Mouse (Mus musculus) stomach, embryonic 16.5 days (tissue): ENCODE measurements at regions not wholly inside any gene's neighbourhood (a gene's known extent, or its start where the extent isn't known, plus 50 kb on each side); places are given as distances from the start of the nearest gene placed in this dataset.

Source experiments
- ATAC-seq: fragments of 200-750 bp; cut with Nextera tagmentation; 2 replicates; pipeline ENCODE4 v1.8.0; 2017; ENCODE audit warnings: moderate number of reproducible peaks, moderate TSS enrichment; ENCODE audit not compliant: insufficient read depth, low FRiP score
- H3K27ac ChIP-seq: fragments of 300-500 bp; sonication (generic); 2 replicates; pipeline ENCODE4 v1.5.1; 2014; ENCODE audit warnings: low read length
- H3K27me3 ChIP-seq: fragments of 300-500 bp; sonication (generic); 2 replicates; pipeline ENCODE4 v1.6.1; 2014; ENCODE audit warnings: low read length, control low read depth, mixed read lengths; ENCODE audit not compliant: control insufficient read depth, insufficient read depth
- H3K36me3 ChIP-seq: fragments of 300-500 bp; sonication (generic); 2 replicates; pipeline ENCODE4 v1.6.1; 2014; ENCODE audit warnings: low read length; ENCODE audit not compliant: control insufficient read depth, insufficient read depth
- H3K4me1 ChIP-seq: fragments of 300-500 bp; sonication (generic); 2 replicates; pipeline ENCODE4 v1.6.1; 2014; ENCODE audit warnings: low read length, control low read depth, mixed read lengths; ENCODE audit not compliant: control insufficient read depth, insufficient read depth
- H3K4me2 ChIP-seq: fragments of 300-500 bp; sonication (generic); 2 replicates; pipeline ENCODE4 v1.6.1; 2014; ENCODE audit warnings: low read depth, low read length, mixed read lengths
- H3K4me3 ChIP-seq: fragments of 300-500 bp; sonication (generic); replicated peaks from 2 replicates; pipeline ENCODE4 v1.5.1; 2014; ENCODE audit warnings: mild to moderate bottlenecking, low read length
- H3K9ac ChIP-seq: fragments of 300-500 bp; sonication (generic); 2 replicates; pipeline ENCODE4 v1.6.1; 2014; ENCODE audit warnings: low read length
- H3K9me3 ChIP-seq: fragments of 300-500 bp; sonication (generic); replicated peaks from 2 replicates; pipeline ENCODE4 v1.6.1; 2016; ENCODE audit warnings: low read length, control low read depth; ENCODE audit not compliant: control insufficient read depth
- WGBS: fragments of 180-500 bp; shearing (Covaris S2); extraction: QIAGEN DNeasy Blood & Tissue Kit; methylation state at CpG from one replicate; pipeline ENCODE4 v1.1.7; 2014; 5-methylcytosine and 5-hydroxymethylcytosine counted together

DNA sequence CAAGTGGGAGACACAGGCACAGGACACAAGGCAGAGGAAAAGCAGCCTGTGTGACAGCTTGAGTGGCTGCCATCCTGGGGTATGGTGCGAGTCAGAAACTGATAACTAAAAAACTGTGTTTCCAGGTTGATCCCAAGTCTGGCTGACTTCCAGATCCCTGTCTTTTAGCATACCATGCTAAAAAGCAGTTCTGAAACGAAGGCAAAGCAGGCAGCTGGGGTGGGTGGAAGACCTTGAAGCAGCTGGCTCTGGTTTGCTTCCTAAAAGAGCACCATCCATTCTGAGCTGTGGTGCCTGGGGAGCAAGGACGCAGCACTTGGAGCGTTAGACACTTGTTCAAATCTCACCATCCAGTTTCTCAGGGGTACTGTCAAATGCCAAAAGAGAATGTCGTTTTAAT lies 192.5 kb upstream of the Dusp10 start:
- WGBS: 51% methylated on average over 5 of the region's 5 CpGs
- Histone ChIP-seq H3K4me3 (no peak overlapping the region), H3K9me3 (no peaks in the 10 kb centered on the region), H3K27ac (no peak overlapping the region), H3K27me3 (no peaks in the 10 kb centered on the region), H3K4me1 (no peaks in the 10 kb centered on the region), H3K4me2 (no peak overlapping the region), H3K36me3 (no peaks in the 10 kb centered on the region), H3K9ac (no peak overlapping the region)
- no peak for ATAC-seq

DNA sequence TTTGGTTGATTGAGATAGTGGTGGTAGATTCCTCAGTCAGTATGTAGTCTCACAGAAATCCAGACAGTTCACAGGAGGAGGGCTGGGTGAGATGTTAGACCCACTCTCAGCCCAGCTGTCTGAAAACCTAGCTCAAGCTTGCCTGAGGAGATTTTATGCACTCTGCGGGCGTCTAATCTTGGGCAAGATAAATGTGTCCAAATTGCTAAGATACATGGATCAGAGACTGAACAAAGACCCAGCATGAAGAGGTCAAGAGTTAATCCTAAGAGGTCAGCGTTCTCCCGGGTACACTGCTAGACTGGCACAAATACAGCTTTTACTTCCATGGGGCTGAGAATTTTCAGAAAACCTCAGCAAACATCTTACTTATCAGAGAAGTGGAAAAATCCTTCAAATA lies 186.8 kb upstream of the Dusp10 start:
- H3K9me3 ChIP-seq: no peaks in the 10 kb centered on the region
- no peaks in the 10 kb centered on the region for H3K36me3 ChIP-seq
- H3K27me3 ChIP-seq: no peaks in the 10 kb centered on the region
- H3K4me3 ChIP-seq: no peak overlapping the region
- H3K4me1 ChIP-seq: no peaks in the 10 kb centered on the region
- H3K4me2 ChIP-seq: no peak overlapping the region
- WGBS: 26% methylated on average over 4 of the region's 4 CpGs
- no peak for ATAC-seq
- no peak overlapping the region for H3K9ac ChIP-seq
- no peak overlapping the region for H3K27ac ChIP-seq

DNA sequence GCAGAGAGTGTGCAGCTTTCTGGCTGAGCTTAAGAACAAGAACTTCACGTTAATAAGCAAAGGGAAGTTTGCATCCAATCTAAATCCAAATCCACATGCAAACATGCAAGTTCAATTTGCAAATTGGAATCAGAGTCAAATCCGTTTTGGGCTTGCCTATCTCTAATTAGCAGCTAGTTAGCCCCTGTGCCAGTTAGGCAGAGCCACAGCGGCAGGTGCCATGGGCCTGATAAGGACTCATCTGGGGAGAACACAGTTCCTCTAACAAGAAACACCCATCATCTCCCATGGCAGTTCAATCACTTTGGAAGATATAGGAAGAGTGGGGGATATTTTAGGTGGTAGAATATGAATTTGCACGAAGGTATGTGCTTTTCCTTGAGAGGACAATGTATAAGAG lies 168.0 kb upstream of the Dusp10 start:
- ATAC-seq: no peak
- Histone ChIP-seq H3K27me3 (no peaks in the 10 kb centered on the region), H3K4me3 (no peak overlapping the region), H3K4me2 (no peak overlapping the region), H3K9ac (no peak overlapping the region), H3K27ac (no peak overlapping the region), H3K9me3 (no peaks in the 10 kb centered on the region), H3K4me1 (no peaks in the 10 kb centered on the region), H3K36me3 (no peaks in the 10 kb centered on the region)
- 68% methylated on average over 4 of the region's 4 CpGs for WGBS

DNA sequence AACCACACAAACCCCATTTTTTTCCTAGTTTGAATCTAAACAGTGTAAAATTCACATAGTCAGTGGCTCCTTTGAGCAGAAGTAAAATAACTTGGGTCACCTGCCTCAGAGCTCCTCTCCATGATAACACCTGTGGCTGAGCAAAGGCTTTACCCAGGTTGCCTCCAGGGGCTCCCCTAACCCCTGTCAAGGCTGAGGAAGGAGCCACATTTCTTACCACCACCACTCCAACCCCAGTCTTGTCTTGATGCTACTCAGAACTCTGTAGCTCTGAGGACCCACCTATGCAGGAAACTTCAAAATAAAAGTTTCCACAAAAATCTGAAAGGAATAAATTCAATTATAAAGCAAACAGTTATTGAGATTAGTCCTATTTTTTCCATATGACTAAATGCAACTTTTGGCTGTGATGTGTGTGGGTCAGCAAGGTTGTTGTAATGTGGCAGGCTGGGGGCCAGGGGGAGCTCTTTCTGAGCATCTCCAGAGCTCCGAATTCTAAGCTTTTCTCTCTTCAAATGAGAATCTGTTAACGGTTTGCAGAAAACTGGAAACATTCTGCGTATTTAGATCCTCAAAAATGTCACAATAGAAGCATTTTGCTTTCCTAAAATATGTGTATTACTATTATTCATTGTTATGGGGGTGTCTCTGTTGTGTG lies 159.0 kb upstream of the Dusp10 start:
- Histone ChIP-seq H3K9ac (no peak overlapping the region), H3K4me3 (no peak overlapping the region), H3K27me3 (no peaks in the 10 kb centered on the region), H3K27ac (no peak overlapping the region), H3K4me1 (no peaks in the 10 kb centered on the region), H3K4me2 (no peak overlapping the region), H3K9me3 (no peaks in the 10 kb centered on the region), H3K36me3 (no peaks in the 10 kb centered on the region)
- 72% methylated on average over 3 of the region's 3 CpGs for WGBS
- no peak for ATAC-seq

DNA sequence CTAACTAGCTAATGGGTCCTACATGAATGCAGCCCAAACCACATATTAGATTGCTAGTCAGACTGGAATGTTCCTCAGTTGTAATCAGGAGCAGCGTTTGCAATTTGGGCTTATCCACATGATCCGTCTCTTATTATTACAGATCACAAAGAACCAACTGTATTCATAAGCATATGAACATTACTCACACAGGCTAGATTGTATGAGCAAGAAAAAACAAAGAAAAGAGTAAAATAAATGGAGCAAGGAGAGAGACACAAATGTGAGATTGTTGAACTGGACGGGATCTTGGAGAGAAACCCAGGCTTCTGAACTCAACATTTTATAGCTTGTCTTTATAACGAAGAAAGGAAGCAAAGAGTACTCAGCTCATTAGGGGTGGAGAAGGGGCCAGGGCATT lies 148.0 kb upstream of the Dusp10 start:
- H3K4me2 ChIP-seq: no peak overlapping the region
- WGBS: 64% methylated on average over 4 of the region's 4 CpGs
- H3K36me3 ChIP-seq: no peaks in the 10 kb centered on the region
- H3K4me3 ChIP-seq: no peak overlapping the region
- ATAC-seq: no peak
- no peak overlapping the region for H3K27ac ChIP-seq
- no peaks in the 10 kb centered on the region for H3K4me1 ChIP-seq
- H3K9ac ChIP-seq: no peak overlapping the region
- no peaks in the 10 kb centered on the region for H3K27me3 ChIP-seq
- H3K9me3 ChIP-seq: no peaks in the 10 kb centered on the region

DNA sequence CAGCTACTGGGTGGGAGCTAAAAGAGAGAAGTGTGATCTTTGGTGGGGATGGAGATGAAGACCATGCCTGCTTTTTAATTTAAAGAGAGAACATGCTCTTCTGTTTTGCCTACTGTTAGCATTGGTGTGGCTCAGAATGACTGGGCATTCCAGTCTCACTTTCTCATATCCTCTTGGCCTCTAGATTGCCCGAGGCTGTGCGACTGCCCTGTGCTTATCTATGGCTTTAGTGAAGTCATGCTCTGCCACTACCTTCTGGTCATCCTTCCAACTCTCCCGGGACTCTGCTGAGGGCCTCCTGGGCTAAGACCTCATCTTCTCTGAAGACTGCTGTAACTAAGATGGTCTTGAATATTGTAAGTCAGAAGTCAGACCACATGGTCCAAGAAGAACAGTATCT lies 147.5 kb upstream of the Dusp10 start:
- ATAC-seq: no peak
- Histone ChIP-seq H3K9me3 (no peaks in the 10 kb centered on the region), H3K27me3 (no peaks in the 10 kb centered on the region), H3K36me3 (no peaks in the 10 kb centered on the region), H3K4me3 (no peak overlapping the region), H3K9ac (no peak overlapping the region), H3K4me1 (no peaks in the 10 kb centered on the region), H3K27ac (no peak overlapping the region), H3K4me2 (no peak overlapping the region)
- WGBS: 90% methylated on average over 3 of the region's 3 CpGs

DNA sequence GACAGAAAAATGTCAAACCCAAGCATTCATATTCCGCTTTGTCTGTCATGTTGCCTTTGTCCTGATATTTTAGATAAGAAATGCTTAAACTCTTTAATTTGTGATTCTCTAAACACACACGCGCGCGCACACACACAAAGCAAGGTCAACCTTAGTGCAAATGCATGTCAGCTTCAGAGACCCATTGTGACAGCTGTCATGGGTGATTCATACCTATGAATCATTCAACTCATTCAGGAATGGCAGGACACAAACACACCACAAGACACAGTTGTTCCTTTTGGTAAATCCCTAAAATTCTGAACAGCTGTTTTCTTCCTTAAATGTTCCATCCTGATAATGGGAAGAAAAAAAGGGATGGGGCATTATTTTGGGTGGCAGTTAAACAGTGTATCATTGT lies 144.1 kb upstream of the Dusp10 start:
- ATAC-seq: no peak
- H3K27ac ChIP-seq: no peak overlapping the region
- 87% methylated on average over 5 of the region's 5 CpGs for WGBS
- H3K9me3 ChIP-seq: no peaks in the 10 kb centered on the region
- H3K4me1 ChIP-seq: no peaks in the 10 kb centered on the region
- H3K36me3 ChIP-seq: no peaks in the 10 kb centered on the region
- no peaks in the 10 kb centered on the region for H3K27me3 ChIP-seq
- no peak overlapping the region for H3K9ac ChIP-seq
- H3K4me3 ChIP-seq: no peak overlapping the region
- H3K4me2 ChIP-seq: no peak overlapping the region

DNA sequence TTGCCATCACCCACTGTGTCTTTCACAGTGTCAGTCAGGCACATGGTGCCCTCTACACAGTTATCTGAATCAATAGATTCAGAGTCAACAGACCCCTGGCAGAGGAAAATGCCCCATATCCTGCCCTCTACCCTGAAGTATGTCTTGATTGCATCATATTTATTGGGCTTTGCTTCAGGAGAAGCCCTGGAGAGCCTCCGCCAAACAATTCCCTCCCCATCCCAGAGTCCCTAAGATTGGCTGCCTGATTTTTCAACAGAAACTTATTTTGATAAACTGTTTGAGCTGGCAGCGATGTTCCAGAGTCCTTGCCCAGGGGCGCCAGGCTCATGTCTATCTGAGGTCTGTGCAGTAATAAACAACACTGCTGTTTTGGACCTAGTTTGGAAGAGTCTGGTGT lies 117.2 kb upstream of the Dusp10 start:
- H3K9ac ChIP-seq: no peak overlapping the region
- ATAC-seq: no peak
- no peak overlapping the region for H3K4me2 ChIP-seq
- no peak overlapping the region for H3K4me3 ChIP-seq
- no peaks in the 10 kb centered on the region for H3K27me3 ChIP-seq
- no peaks in the 10 kb centered on the region for H3K9me3 ChIP-seq
- WGBS: 92% methylated on average over 3 of the region's 3 CpGs
- no peaks in the 10 kb centered on the region for H3K4me1 ChIP-seq
- no peaks in the 10 kb centered on the region for H3K36me3 ChIP-seq
- H3K27ac ChIP-seq: no peak overlapping the region

DNA sequence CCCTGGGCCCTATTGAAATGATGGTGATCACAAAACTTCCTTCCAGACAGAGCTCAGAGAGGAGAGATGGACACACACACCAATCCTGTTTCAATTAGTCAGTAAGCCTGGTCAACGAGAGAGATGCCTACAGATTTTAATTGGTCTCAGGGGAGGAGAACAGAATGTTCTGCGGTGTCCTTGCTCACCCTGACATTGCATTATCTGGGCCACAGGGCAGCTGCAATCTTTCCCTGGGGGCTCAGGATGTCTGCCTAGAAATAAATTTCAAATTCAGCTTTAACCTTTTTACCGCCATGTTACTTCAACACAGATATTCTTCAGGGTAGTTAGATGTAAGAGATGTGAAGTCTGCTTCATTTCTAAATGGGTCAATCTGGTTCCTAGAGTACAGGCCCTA lies 115.0 kb upstream of the Dusp10 start:
- no peaks in the 10 kb centered on the region for H3K4me1 ChIP-seq
- no peaks in the 10 kb centered on the region for H3K27me3 ChIP-seq
- 78% methylated on average over 3 of the region's 3 CpGs for WGBS
- no peak for ATAC-seq
- no peak overlapping the region for H3K9ac ChIP-seq
- H3K9me3 ChIP-seq: no peaks in the 10 kb centered on the region
- H3K4me2 ChIP-seq: no peak overlapping the region
- H3K4me3 ChIP-seq: no peak overlapping the region
- no peak overlapping the region for H3K27ac ChIP-seq
- no peaks in the 10 kb centered on the region for H3K36me3 ChIP-seq

DNA sequence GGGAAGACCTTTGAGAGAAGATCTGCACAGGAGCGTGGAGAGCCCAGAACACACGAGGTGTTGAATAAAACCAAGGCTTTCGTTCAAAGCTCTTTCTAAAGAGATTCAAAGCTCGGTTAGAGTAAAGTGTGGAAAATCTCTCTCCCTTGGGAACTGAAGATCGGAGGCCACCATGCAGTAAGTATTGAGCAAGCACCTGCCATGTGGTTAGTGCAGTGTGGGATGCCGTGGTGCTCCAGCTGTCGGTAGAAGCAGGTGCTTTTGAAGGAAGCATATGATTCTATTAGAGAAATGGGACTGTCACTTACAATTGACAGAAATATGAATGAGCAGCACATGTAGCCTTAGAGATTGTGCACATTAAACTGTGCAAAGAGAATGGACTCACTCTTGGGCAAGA lies 108.5 kb upstream of the Dusp10 start:
- WGBS: 90% methylated on average over 7 of the region's 7 CpGs
- Histone ChIP-seq H3K27me3 (no peaks in the 10 kb centered on the region), H3K36me3 (no peaks in the 10 kb centered on the region), H3K9ac (no peak overlapping the region), H3K4me3 (no peak overlapping the region), H3K4me1 (no peaks in the 10 kb centered on the region), H3K4me2 (no peak overlapping the region), H3K9me3 (no peaks in the 10 kb centered on the region), H3K27ac (no peak overlapping the region)
- ATAC-seq: no peak
